Comparison of ENCODE assay signal across 8 mouse cellular contexts in the genomic region with DNA sequence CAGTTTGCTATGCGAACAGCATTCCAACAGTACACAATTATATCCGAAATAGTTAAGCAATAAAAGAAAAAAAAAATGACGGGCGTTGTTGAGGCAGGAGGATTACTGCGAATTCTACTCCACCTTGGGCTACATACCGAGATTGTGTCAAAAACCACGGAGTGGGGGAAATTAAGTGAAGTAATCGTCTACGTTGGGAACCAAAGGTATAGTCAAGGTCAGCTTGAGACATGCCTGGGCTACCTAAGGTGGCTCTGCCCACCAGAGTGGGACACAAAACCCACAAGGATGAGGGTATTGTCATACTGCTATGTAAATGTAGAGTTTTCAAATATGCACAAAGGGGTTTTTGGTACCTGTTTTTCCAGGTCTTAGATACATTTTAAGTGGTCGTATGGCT.
DNase-seq lines count a peak whose midpoint lies in the region; ATAC-seq and TF ChIP-seq lines count a peak whose summit lies in the region.

No protein-coding gene starts in this region.

- H3K4me3 ChIP-seq in kidney, adult 2 months (ENCODE audit: insufficient read depth, low read depth, low read length): peak overlapping the region; percentile 59
- peak overlapping the region; percentile 85 for H3K4me3 ChIP-seq in bone marrow, adult 2 months (replicated peaks; ENCODE audit: control insufficient read depth, low read depth, low read length)
- peak overlapping the region; percentile 75 for H3K4me3 ChIP-seq in hindbrain, embryonic 10.5 days
- peak overlapping the region; percentile 64 for H3K4me3 ChIP-seq in midbrain, embryonic 11.5 days (ENCODE audit: low read depth, low read length)

- ATAC-seq in midbrain, embryonic 11.5 days (ENCODE audit: low FRiP score): peak; percentile 1; the same call in 1 of the 2 replicates
- no peak for ATAC-seq in megakaryocyte-erythroid progenitor cell, adult 5-6 weeks (replicated peaks; ENCODE audit: low FRiP score, low TSS enrichment, poor library complexity, severe bottlenecking)

- no peaks in the 10 kb centered on the region for H3K9me3 ChIP-seq in hindbrain, embryonic 10.5 days
- no peaks in the 10 kb centered on the region for H3K9me3 ChIP-seq in midbrain, embryonic 11.5 days (ENCODE audit: control insufficient read depth, low read length)

- H3K4me2 ChIP-seq in midbrain, embryonic 11.5 days: peak overlapping the region; percentile 77

- no peak overlapping the region for H3K27ac ChIP-seq in kidney, adult 2 months (ENCODE audit: insufficient read depth, low read depth, low read length)
- no peak overlapping the region for H3K27ac ChIP-seq in bone marrow, adult 2 months (ENCODE audit: control insufficient read depth, insufficient read depth, low read depth, low read length, poor library complexity)
- peak overlapping the region; percentile 92 for H3K27ac ChIP-seq in hindbrain, embryonic 10.5 days
- H3K27ac ChIP-seq in midbrain, embryonic 11.5 days (ENCODE audit: low read depth, low read length): no peak overlapping the region; the same call in 1 of the 2 replicates

- H3K4me1 ChIP-seq in kidney, adult 2 months (ENCODE audit: control insufficient read depth, insufficient read depth, low read length): 0 out of 2 replicates have a peak, but pooled peaks cover 2% of the 10 kb centered on the region
- H3K4me1 ChIP-seq in bone marrow, adult 2 months (ENCODE audit: control insufficient read depth, insufficient read depth, low read length): no peaks in the 10 kb centered on the region; the same call in 1 of the 2 replicates
- peaks cover 7% of the 10 kb centered on the region; the same call in 1 of the 2 replicates for H3K4me1 ChIP-seq in hindbrain, embryonic 10.5 days (replicated peaks)
- H3K4me1 ChIP-seq in midbrain, embryonic 11.5 days (ENCODE audit: control insufficient read depth, insufficient read depth, low read length): no peaks in the 10 kb centered on the region

- peak overlapping the region; percentile 76 for H3K9ac ChIP-seq in midbrain, embryonic 11.5 days (ENCODE audit: low read length)

- no peak for DNase-seq in kidney, adult 2 months
- DNase-seq in kidney, adult 9 months: no peak
- no peak for DNase-seq in hindbrain, embryonic 10.5 days (ENCODE audit: low spot score)
- DNase-seq in midbrain, embryonic 11.5 days (ENCODE audit: low spot score, missing footprints): no peak
- no peak for DNase-seq in gastrocnemius, adult 8-10 months (ENCODE audit: low spot score in 2 of 2)
- DNase-seq in frontal cortex, postnatal 14 days (ENCODE audit: low spot score in 2 of 2): no peak

- H3K27me3 ChIP-seq in kidney, adult 2 months (replicated peaks; ENCODE audit: control insufficient read depth, insufficient read depth, low read length): no peaks in the 10 kb centered on the region
- no peaks in the 10 kb centered on the region for H3K27me3 ChIP-seq in hindbrain, embryonic 10.5 days (ENCODE audit: insufficient read depth, poor library complexity, severe bottlenecking)
- H3K27me3 ChIP-seq in midbrain, embryonic 11.5 days (ENCODE audit: control insufficient read depth, insufficient read depth, low read length): no peaks in the 10 kb centered on the region

- TF ChIP-seq CTCF in kidney, adult 2 months (conservative IDR thresholded peaks at IDR 0.05; ENCODE audit: insufficient read depth, insufficient read length, low read depth, low read length): no peak
- TF ChIP-seq CTCF in bone marrow, adult 2 months (IDR thresholded peaks at IDR 0.05; ENCODE audit: control insufficient read depth, insufficient read depth, low read length): no peak

- no peak for TF ChIP-seq POLR2A in kidney, adult 2 months (IDR thresholded peaks at IDR 0.05; ENCODE audit: low read depth, low read length)
- TF ChIP-seq POLR2A in bone marrow, adult 2 months (IDR thresholded peaks at IDR 0.05; ENCODE audit: borderline replicate concordance, control insufficient read depth, low read depth, low read length): no peak

- no peaks in the 10 kb centered on the region for H3K36me3 ChIP-seq in kidney, adult 2 months (ENCODE audit: control insufficient read depth, insufficient read depth, low read length)
- no peaks in the 10 kb centered on the region for H3K36me3 ChIP-seq in hindbrain, embryonic 10.5 days
- H3K36me3 ChIP-seq in midbrain, embryonic 11.5 days (ENCODE audit: control insufficient read depth, insufficient read depth, low read length): no peaks in the 10 kb centered on the region

- 6% methylated on average over 10 of the region's 10 CpGs for WGBS in kidney, adult 2 months
- WGBS in bone marrow, adult 2 months: 7% methylated on average over 10 of the region's 10 CpGs
- WGBS in hindbrain, embryonic 10.5 days: 12% methylated on average over 10 of the region's 10 CpGs
- 11% methylated on average over 10 of the region's 10 CpGs for WGBS in midbrain, embryonic 11.5 days
